Mouse (Mus musculus): ENCODE results near the gene Cox14. TPM values are rescaled to one million over a fixed set of nuclear protein-coding genes. Genes with fewer than 3 reads are reported as not detected.

Gene Cox14
- polyA plus RNA-seq, 1 experiment, result 36.3 TPM

DNA sequence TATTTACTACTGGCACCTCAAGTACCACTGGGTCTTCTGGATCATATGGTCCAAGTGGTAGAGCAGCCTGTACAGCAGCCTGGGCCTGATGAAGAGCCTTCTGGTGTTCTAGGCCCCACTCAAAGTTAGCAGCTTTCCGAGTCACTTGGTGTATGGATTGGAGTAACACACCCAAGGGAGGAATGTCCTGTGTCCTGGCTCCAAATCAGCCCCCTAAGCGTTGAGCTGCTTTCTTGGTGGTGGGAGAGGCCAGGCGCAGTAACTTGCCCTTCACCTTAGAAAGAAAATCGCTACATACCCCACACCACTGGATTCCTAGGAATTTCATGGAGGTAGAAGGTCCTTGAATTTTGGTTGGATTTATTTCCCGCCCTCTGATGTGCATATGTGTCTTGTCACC lies 41.3 kb upstream of the Cox14 start:
- Histone ChIP-seq H3K4me1 (ENCODE audit: control insufficient read depth, insufficient read depth, low read length) (peaks cover 3% of the 10 kb centered on the region), H3K36me3 (ENCODE audit: control insufficient read depth, insufficient read depth, low read length, poor library complexity, severe bottlenecking) (no peaks in the 10 kb centered on the region), H3K27me3 (ENCODE audit: control insufficient read depth, insufficient read depth, low read length, poor library complexity, severe bottlenecking) (no peaks in the 10 kb centered on the region), H3K9ac (ENCODE audit: low read depth, poor library complexity, severe bottlenecking) (no peak overlapping the region), H3K9me3 (replicated peaks; ENCODE audit: control insufficient read depth, insufficient read depth, low read length, poor library complexity, severe bottlenecking) (no peaks in the 10 kb centered on the region), H3K4me3 (ENCODE audit: low read depth, low read length) (no peak overlapping the region), H3K27ac (ENCODE audit: insufficient read depth, low read length) (no peak overlapping the region)
- TF ChIP-seq POLR2A (IDR thresholded peaks at IDR 0.05; ENCODE audit: insufficient read depth, low read length), result no peak
- TF ChIP-seq EP300 (IDR thresholded peaks at IDR 0.05; ENCODE audit: insufficient read depth, low read depth, low read length), result no peak
- TF ChIP-seq CTCF (IDR thresholded peaks at IDR 0.05; ENCODE audit: low read depth, low read length), result no peak

DNA sequence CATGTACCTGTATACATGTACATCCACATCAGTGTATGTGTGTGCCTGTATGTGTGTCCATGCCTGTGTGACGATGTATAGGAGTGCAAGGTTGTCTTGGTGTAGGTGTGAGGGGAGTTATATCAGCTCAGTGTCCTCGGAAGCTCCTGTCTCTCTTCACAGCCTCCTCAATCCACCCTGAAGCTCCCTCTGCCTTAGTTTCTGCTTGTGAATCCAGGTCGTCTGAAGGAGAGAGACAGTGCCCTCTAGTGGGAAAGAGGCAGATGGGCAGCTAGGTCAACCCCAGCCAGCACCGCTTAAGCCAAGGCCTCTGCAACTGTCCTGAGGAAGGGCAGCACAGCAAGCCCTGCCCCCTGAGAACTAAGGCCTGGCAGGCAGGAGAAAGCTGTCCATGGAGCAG lies 36.7 kb upstream of the Cox14 start:
- H3K27ac ChIP-seq (ENCODE audit: insufficient read depth, low read length), result no peak overlapping the region

GRCm38 (mm10) chr15:99690924-99691323 lies 34.5 kb upstream of the Cox14 start:
- Histone ChIP-seq H3K9ac (ENCODE audit: low read depth, poor library complexity, severe bottlenecking) (no peak overlapping the region), H3K4me3 (ENCODE audit: low read depth, low read length) (no peak overlapping the region), H3K36me3 (ENCODE audit: control insufficient read depth, insufficient read depth, low read length, poor library complexity, severe bottlenecking) (no peaks in the 10 kb centered on the region), H3K27ac (ENCODE audit: insufficient read depth, low read length) (no peak overlapping the region), H3K9me3 (replicated peaks; ENCODE audit: control insufficient read depth, insufficient read depth, low read length, poor library complexity, severe bottlenecking) (no peaks in the 10 kb centered on the region), H3K4me1 (ENCODE audit: control insufficient read depth, insufficient read depth, low read length) (no peaks in the 10 kb centered on the region), H3K27me3 (ENCODE audit: control insufficient read depth, insufficient read depth, low read length, poor library complexity, severe bottlenecking) (no peaks in the 10 kb centered on the region)
- no peak for TF ChIP-seq EP300 (IDR thresholded peaks at IDR 0.05; ENCODE audit: insufficient read depth, low read depth, low read length)

More for the DNA sequence above, 36.7 kb upstream of the Cox14 start:
- H3K9ac ChIP-seq (ENCODE audit: low read depth, poor library complexity, severe bottlenecking), result no peak overlapping the region
- no peaks in the 10 kb centered on the region for H3K36me3 ChIP-seq (ENCODE audit: control insufficient read depth, insufficient read depth, low read length, poor library complexity, severe bottlenecking)
- no peaks in the 10 kb centered on the region for H3K9me3 ChIP-seq (replicated peaks; ENCODE audit: control insufficient read depth, insufficient read depth, low read length, poor library complexity, severe bottlenecking)
- H3K4me1 ChIP-seq (ENCODE audit: control insufficient read depth, insufficient read depth, low read length), result no peaks in the 10 kb centered on the region
- no peaks in the 10 kb centered on the region for H3K27me3 ChIP-seq (ENCODE audit: control insufficient read depth, insufficient read depth, low read length, poor library complexity, severe bottlenecking)
- H3K4me3 ChIP-seq (ENCODE audit: low read depth, low read length), result no peak overlapping the region
- TF ChIP-seq CTCF (IDR thresholded peaks at IDR 0.05; ENCODE audit: low read depth, low read length) (peak; percentile 96), POLR2A (IDR thresholded peaks at IDR 0.05; ENCODE audit: insufficient read depth, low read length) (no peak)

DNA sequence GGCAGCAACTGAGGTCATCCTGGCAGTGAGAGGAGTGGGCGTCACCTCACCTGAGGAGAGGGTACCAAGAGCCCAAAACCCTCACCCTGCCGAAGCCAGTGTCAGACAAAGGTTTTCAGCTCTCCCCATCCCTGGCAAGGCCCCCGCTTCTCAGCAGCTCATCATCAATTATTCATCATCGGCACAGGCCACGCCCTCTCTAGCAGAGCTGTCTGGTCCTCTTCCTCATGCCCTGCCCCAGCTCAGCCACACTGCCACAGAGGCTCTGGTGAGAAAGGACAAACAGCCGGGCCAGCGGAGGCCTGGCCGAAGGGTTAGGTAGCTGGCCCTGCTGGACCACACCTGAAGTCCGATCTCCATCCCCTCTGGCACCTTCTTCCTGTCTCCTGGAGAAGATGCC lies 33.4 kb upstream of the Cox14 start:
- TF ChIP-seq EP300 (IDR thresholded peaks at IDR 0.05; ENCODE audit: insufficient read depth, low read depth, low read length), result no peak
- no peak for TF ChIP-seq CTCF (IDR thresholded peaks at IDR 0.05; ENCODE audit: low read depth, low read length)
- TF ChIP-seq POLR2A (IDR thresholded peaks at IDR 0.05; ENCODE audit: insufficient read depth, low read length), result no peak
- no peaks in the 10 kb centered on the region for H3K27me3 ChIP-seq (ENCODE audit: control insufficient read depth, insufficient read depth, low read length, poor library complexity, severe bottlenecking)
- H3K27ac ChIP-seq (ENCODE audit: insufficient read depth, low read length), result no peak overlapping the region
- no peaks in the 10 kb centered on the region for H3K9me3 ChIP-seq (replicated peaks; ENCODE audit: control insufficient read depth, insufficient read depth, low read length, poor library complexity, severe bottlenecking)
- no peak overlapping the region for H3K9ac ChIP-seq (ENCODE audit: low read depth, poor library complexity, severe bottlenecking)
- H3K36me3 ChIP-seq (ENCODE audit: control insufficient read depth, insufficient read depth, low read length, poor library complexity, severe bottlenecking), result no peaks in the 10 kb centered on the region
- H3K4me3 ChIP-seq (ENCODE audit: low read depth, low read length), result no peak overlapping the region
- no peaks in the 10 kb centered on the region for H3K4me1 ChIP-seq (ENCODE audit: control insufficient read depth, insufficient read depth, low read length)

DNA sequence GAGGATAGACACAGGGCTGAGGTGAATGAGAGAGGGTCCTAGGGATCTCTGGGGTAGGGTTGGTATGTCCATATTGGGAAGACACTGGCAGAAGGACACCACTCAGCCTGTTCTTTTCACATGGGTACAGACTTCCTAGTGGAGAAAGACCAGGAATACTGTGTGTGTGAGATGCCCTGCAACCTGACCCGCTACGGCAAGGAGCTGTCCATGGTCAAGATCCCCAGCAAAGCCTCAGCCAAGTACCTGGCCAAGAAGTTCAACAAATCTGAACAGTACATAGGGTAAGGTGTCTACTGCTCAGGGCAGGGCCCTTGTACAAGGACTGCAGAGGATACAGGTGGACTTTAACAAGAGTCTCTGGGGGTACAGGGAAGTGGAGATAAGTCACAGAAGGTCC lies 28.1 kb upstream of the Cox14 start:
- no peak overlapping the region for H3K4me3 ChIP-seq (ENCODE audit: low read depth, low read length)
- no peaks in the 10 kb centered on the region for H3K27me3 ChIP-seq (ENCODE audit: control insufficient read depth, insufficient read depth, low read length, poor library complexity, severe bottlenecking)
- no peak for TF ChIP-seq CTCF (IDR thresholded peaks at IDR 0.05; ENCODE audit: low read depth, low read length)
- no peak for TF ChIP-seq POLR2A (IDR thresholded peaks at IDR 0.05; ENCODE audit: insufficient read depth, low read length)
- no peak for TF ChIP-seq EP300 (IDR thresholded peaks at IDR 0.05; ENCODE audit: insufficient read depth, low read depth, low read length)
- H3K27ac ChIP-seq (ENCODE audit: insufficient read depth, low read length), result no peak overlapping the region
- H3K36me3 ChIP-seq (ENCODE audit: control insufficient read depth, insufficient read depth, low read length, poor library complexity, severe bottlenecking), result no peaks in the 10 kb centered on the region
- no peaks in the 10 kb centered on the region for H3K9me3 ChIP-seq (replicated peaks; ENCODE audit: control insufficient read depth, insufficient read depth, low read length, poor library complexity, severe bottlenecking)
- H3K9ac ChIP-seq (ENCODE audit: low read depth, poor library complexity, severe bottlenecking), result no peak overlapping the region
- peaks cover 10% of the 10 kb centered on the region for H3K4me1 ChIP-seq (ENCODE audit: control insufficient read depth, insufficient read depth, low read length)

DNA sequence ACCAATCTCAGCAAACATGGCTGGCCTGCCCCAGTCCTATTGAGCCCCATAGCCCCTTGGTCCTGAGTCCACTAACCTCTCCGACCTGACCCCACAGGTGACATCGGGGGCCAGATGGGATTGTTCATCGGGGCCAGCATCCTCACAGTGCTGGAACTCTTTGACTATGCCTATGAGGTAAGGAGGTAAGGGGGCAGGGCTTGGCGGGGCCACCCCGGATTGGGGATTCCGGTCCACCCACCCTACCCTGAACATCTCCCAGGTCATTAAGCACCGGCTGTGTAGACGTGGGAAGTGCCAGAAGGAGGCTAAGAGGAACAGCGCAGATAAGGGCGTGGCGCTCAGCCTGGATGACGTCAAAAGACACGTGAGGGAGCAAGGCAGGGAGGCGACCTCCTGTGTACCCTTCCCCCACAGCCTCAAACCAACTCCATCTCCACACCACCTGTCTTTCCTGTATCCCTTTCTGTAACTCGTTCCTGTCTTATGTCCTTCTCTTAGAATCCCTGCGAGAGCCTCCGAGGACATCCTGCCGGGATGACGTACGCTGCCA lies 26.8 kb upstream of the Cox14 start:
- H3K9ac ChIP-seq (ENCODE audit: low read depth, poor library complexity, severe bottlenecking), result no peak overlapping the region
- H3K27ac ChIP-seq (ENCODE audit: insufficient read depth, low read length), result no peak overlapping the region
- TF ChIP-seq CTCF (IDR thresholded peaks at IDR 0.05; ENCODE audit: low read depth, low read length), result no peak
- TF ChIP-seq EP300 (IDR thresholded peaks at IDR 0.05; ENCODE audit: insufficient read depth, low read depth, low read length), result 0 out of 2 replicates have a peak, but pooled peaks have one; percentile 56
- no peaks in the 10 kb centered on the region for H3K36me3 ChIP-seq (ENCODE audit: control insufficient read depth, insufficient read depth, low read length, poor library complexity, severe bottlenecking)
- H3K9me3 ChIP-seq (replicated peaks; ENCODE audit: control insufficient read depth, insufficient read depth, low read length, poor library complexity, severe bottlenecking), result no peaks in the 10 kb centered on the region
- H3K4me3 ChIP-seq (ENCODE audit: low read depth, low read length), result no peak overlapping the region
- no peaks in the 10 kb centered on the region for H3K27me3 ChIP-seq (ENCODE audit: control insufficient read depth, insufficient read depth, low read length, poor library complexity, severe bottlenecking)
- H3K4me1 ChIP-seq (ENCODE audit: control insufficient read depth, insufficient read depth, low read length), result peaks cover 10% of the 10 kb centered on the region
